Mouse (Mus musculus) intestine, embryonic 16.5 days (tissue): ENCODE results near the gene Qars. TPM values are rescaled to one million over a fixed set of nuclear protein-coding genes. Genes with fewer than 3 reads are reported as not detected.

Experiments used
- ATAC-seq: fragments of 200-750 bp; cut with Nextera tagmentation; 2 replicates; pipeline ENCODE4 v1.8.0; 2017; ENCODE audit warnings: moderate TSS enrichment, moderate library complexity
- H3K27ac ChIP-seq: fragments of 300-500 bp; sonication (generic); 2 replicates; pipeline ENCODE4 v1.5.1; 2014; ENCODE audit warnings: mild to moderate bottlenecking, low read length
- H3K27me3 ChIP-seq: fragments of 300-500 bp; sonication (generic); replicated peaks from 2 replicates; pipeline ENCODE4 v1.6.1; 2014; ENCODE audit warnings: low read length, control low read depth, mixed read lengths; ENCODE audit not compliant: control insufficient read depth, insufficient read depth
- H3K36me3 ChIP-seq: fragments of 300-500 bp; sonication (generic); 2 replicates; pipeline ENCODE4 v1.6.1; 2014; ENCODE audit warnings: low read length, control low read depth; ENCODE audit not compliant: control insufficient read depth, insufficient read depth
- H3K4me1 ChIP-seq: fragments of 300-500 bp; sonication (generic); 2 replicates; pipeline ENCODE4 v1.6.1; 2014; ENCODE audit warnings: low read length, control low read depth, mixed read lengths; ENCODE audit not compliant: control insufficient read depth, insufficient read depth
- H3K4me2 ChIP-seq: fragments of 300-500 bp; sonication (generic); 2 replicates; pipeline ENCODE4 v1.6.1; 2014; ENCODE audit warnings: low read depth, low read length, control low read depth
- H3K4me3 ChIP-seq: fragments of 300-500 bp; sonication (generic); 2 replicates; pipeline ENCODE4 v1.5.1; 2014; ENCODE audit warnings: mild to moderate bottlenecking, low read length
- H3K9ac ChIP-seq: fragments of 300-500 bp; sonication (generic); 2 replicates; pipeline ENCODE4 v1.6.1; 2014; ENCODE audit warnings: low read depth, low read length
- H3K9me3 ChIP-seq: fragments of 300-500 bp; sonication (generic); 2 replicates; pipeline ENCODE4 v1.6.1; 2016; ENCODE audit warnings: low read length, control low read depth; ENCODE audit not compliant: control insufficient read depth
- WGBS: fragments of 180-500 bp; shearing (Covaris S2); extraction: QIAGEN DNeasy Blood & Tissue Kit; methylation state at CpG from one replicate; pipeline ENCODE4 v1.1.7; 2014; 5-methylcytosine and 5-hydroxymethylcytosine counted together
- polyA plus RNA-seq: library from polyadenylated mRNA; unstranded; fragments of >200 nt; fragmentation: Nextera tagmentation; extraction: Ambion mirVana; gene quantifications from 2 replicates; pipeline ENCODE4 v1.2.1, GENCODE M21; 2015

Gene Qars
- 111 and 118 TPM in 2 replicates for polyA plus RNA-seq

DNA sequence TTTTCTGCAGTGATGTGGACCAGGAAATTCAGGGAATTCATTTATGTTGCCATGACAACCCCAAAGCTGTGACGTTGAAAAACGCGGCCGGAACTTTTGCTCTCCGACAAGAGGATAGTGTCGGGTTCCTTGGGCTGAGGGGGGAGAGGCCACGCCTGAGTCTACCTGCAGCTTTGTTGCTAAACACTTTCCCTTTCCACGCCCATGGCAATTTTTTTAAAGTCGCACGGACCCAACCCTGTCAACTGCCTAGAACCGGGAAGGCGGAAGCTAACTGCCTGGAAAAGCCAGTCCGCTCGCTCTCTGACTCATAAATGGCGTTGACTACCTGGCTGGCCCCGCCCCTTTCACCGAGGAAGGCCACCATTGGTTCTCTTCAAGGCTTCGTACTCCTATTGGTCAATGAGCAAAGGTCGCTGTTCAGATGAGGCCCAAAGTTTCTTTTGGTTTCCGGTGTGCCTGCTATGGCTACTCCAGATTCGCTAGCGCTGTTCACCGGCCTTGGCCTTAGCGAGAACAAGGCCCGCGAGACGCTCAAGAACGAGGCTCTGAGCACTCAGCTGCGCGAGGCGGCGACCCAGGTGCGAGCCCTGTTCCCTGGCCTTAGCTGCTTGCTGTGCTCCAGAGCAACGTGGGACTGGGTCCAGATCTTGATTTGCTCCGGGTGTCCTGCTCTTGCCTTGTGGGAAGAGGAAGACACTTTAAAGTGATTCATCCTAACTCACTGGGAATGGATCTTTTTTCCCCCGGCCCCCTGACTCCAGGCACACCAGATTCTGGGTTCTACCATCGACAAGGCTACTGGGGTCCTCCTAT lies at the start of gene Qars:
Gene Qars, plus strand, starts transcription at position 88 of the 816 bp plus-strand sequence.
- Histone ChIP-seq H3K9ac (peak within 1 kb of the TSS; percentile 80), H3K9me3 (no peaks in the 10 kb centered on the region), H3K4me2 (peak within 1 kb of the TSS; percentile 88), H3K4me1 (peaks cover 11% of the 10 kb centered on the region), H3K4me3 (peak within 1 kb of the TSS; percentile 79), H3K36me3 (peaks cover 14% of the 10 kb centered on the region), H3K27ac (peak within 1 kb of the TSS; percentile 86), H3K27me3 (no peaks in the 10 kb centered on the region)
- peak; percentile 98 for ATAC-seq
- WGBS, result under 1% methylated on average over 37 of the region's 37 CpGs

GRCm38 (mm10) chr9:108459939-108460318 lies 47.6 kb upstream of the Qars start:
- H3K4me3 ChIP-seq, result peak overlapping the region; percentile 81
- peak; percentile 4; the same call in 1 of the 2 replicates for ATAC-seq
- no peaks in the 10 kb centered on the region for H3K9me3 ChIP-seq
- peaks cover 19% of the 10 kb centered on the region for H3K4me1 ChIP-seq
- WGBS, result 91% methylated on average over 1 of the region's 1 CpGs
- H3K36me3 ChIP-seq, result peaks cover 14% of the 10 kb centered on the region
- peak overlapping the region; percentile 83 for H3K4me2 ChIP-seq
- peak overlapping the region; percentile 97 for H3K27ac ChIP-seq
- H3K9ac ChIP-seq, result 0 out of 2 replicates have a peak overlapping the region, but pooled peaks have one; percentile 22
- H3K27me3 ChIP-seq, result no peaks in the 10 kb centered on the region

DNA sequence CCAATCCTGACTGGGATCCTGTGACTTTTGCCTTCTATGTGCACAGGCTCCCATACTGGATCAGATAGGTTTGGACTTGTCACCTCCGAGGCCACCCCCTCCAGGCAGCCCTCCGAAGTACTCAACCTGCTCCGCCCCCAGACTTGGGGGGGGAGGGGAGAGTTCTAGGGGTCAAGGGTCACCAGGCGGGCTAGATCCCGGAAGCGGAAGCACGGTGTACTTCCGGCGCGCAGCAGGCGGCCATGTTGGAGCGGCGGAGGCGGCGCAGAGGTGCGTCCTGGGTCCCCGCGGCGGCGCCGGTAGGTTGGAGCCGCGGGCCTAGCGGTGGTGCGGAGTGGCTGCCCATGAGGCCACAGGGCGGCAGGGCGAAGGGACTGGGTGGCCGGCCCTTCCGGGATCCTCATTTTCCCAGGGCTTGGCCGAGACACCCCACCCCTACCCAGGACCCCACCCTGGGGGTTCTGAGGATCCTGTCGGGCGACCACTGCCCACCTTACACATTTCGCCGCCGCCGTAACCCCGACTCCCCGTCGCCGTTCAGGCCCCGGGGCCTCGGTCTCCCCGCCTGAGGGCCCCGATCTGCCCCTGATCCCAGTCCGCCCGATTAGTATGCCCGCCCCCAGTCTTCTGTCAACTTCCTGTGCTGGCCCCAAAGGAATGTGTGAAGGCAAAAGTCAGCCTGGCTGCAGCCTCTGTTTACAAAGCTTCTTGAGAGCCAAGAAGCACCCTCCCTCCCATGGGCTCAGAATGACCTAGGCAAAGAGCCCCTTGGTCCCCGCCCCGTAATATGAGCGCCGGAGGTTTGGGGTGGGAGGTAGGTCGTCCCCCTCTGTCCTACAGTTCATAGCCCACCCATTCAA lies 47.0 kb upstream of the Qars start, which contains the start of gene Ccdc71:
Gene Ccdc71, plus strand, starts transcription at position 209 of the 860 bp plus-strand sequence.
- WGBS, result under 1% methylated on average over 46 of the region's 52 CpGs
- Histone ChIP-seq H3K4me3 (peak within 1 kb of the TSS; percentile 81), H3K27ac (peak within 1 kb of the TSS; percentile 97), H3K4me1 (peaks cover 19% of the 10 kb centered on the region), H3K9ac (peak within 1 kb of the TSS; percentile 89), H3K27me3 (no peaks in the 10 kb centered on the region), H3K36me3 (peaks cover 14% of the 10 kb centered on the region), H3K4me2 (peak within 1 kb of the TSS; percentile 83), H3K9me3 (no peaks in the 10 kb centered on the region)
- peak; percentile 89 for ATAC-seq

DNA sequence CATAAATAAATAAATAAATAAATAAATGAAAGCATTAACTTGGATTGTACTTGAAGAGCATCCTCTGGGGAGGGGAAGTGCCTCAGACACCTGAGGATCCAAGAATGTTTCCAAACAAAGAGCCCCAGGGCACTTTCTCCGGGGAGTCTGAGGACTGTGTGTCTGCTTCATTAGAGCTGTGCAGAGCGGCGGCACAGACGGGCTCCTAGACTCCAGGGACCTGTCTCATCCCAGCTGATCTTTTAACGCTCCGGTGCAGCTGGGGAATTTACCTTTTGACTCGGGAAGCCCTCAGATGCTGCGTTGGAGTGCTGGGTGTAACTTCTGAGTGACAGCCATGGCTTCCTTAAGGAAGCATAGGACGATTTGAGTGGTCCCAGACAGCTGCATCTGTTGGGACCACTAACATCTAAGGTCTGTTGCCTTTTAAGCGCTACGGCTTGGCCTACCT lies 46.3 kb upstream of the Qars start, which contains the start of gene Klhdc8b:
Gene Klhdc8b, minus strand, starts transcription at position 401 of the 451 bp plus-strand sequence.
- Histone ChIP-seq H3K27ac (peak within 1 kb of the TSS; percentile 97), H3K4me3 (peak within 1 kb of the TSS; percentile 81), H3K27me3 (no peaks in the 10 kb centered on the region), H3K4me2 (peak within 1 kb of the TSS; percentile 83), H3K9me3 (no peaks in the 10 kb centered on the region), H3K36me3 (peaks cover 14% of the 10 kb centered on the region), H3K4me1 (peaks cover 19% of the 10 kb centered on the region), H3K9ac (peak within 1 kb of the TSS; percentile 89)
- peak; percentile 14 for ATAC-seq
- WGBS, result 16% methylated on average over 11 of the region's 11 CpGs

- Histone ChIP-seq H3K4me2 (peak overlapping the region; percentile 83), H3K36me3 (peaks cover 14% of the 10 kb centered on the region), H3K4me3 (peak overlapping the region; percentile 81), H3K27me3 (no peaks in the 10 kb centered on the region), H3K9ac (peak overlapping the region; percentile 89), H3K9me3 (no peaks in the 10 kb centered on the region), H3K4me1 (peaks cover 19% of the 10 kb centered on the region), H3K27ac (peak overlapping the region; percentile 97)
- 77% methylated on average over 5 of the region's 5 CpGs for WGBS
- ATAC-seq, result no peak
Measured at GRCm38 (mm10) chr9:108461675-108462074, 45.8 kb upstream of the Qars start.

GRCm38 (mm10) chr9:108462192-108462591 lies 45.3 kb upstream of the Qars start:
- Histone ChIP-seq H3K27me3 (no peaks in the 10 kb centered on the region), H3K4me2 (peak overlapping the region; percentile 23; the same call in 1 of the 2 replicates), H3K4me1 (peaks cover 19% of the 10 kb centered on the region), H3K27ac (peak overlapping the region; percentile 97), H3K9me3 (no peaks in the 10 kb centered on the region), H3K36me3 (peaks cover 14% of the 10 kb centered on the region), H3K9ac (peak overlapping the region; percentile 18), H3K4me3 (no peak overlapping the region)
- WGBS, result 49% methylated on average over 10 of the region's 10 CpGs
- ATAC-seq, result peak; percentile 43

DNA sequence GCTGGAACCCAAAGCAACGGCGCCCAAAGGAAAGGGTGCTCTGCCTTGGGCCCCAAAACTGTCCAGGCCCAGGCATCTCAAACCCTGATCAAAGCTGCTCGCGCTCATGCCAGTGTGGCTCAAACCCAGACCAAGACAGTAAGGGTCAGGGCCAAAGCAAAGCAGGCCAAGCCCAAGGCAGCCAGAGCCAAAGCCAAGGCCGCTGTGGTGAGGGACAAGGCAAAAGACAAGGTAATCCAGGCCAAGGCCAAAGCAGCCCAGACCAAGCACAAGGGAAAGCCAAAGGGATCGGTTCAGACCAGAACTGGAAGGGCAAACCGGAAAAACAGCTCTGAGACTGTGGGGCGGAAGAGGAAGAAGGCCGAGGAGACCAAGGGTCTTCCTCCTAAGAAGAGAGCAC lies 43.8 kb upstream of the Qars start:
- H3K36me3 ChIP-seq, result peaks cover 14% of the 10 kb centered on the region
- H3K4me2 ChIP-seq, result no peak overlapping the region
- ATAC-seq, result no peak
- no peaks in the 10 kb centered on the region for H3K9me3 ChIP-seq
- no peak overlapping the region for H3K4me3 ChIP-seq
- no peaks in the 10 kb centered on the region for H3K27me3 ChIP-seq
- 90% methylated on average over 9 of the region's 9 CpGs for WGBS
- H3K4me1 ChIP-seq, result peaks cover 19% of the 10 kb centered on the region
- 0 out of 2 replicates have a peak overlapping the region, but pooled peaks have one; percentile 5 for H3K27ac ChIP-seq
- H3K9ac ChIP-seq, result no peak overlapping the region

DNA sequence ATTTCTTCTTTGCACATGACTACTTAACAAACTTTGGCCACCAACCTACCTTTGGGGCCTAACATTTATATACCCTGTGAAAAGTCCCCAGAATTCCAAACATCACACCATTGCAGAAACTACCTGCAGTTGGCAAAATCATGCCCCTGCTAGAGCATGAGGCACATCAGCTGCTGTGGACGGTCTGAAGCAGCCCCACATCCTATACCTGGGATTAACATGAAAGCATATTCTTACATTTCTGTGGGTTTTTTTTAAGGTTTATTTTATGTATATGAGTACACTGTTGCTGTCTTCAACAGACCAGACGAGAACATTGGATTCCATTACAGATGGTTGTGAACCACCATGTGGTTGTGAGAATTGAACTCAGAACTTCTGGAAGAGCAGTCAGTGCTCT lies 41.3 kb upstream of the Qars start:
- no peak overlapping the region for H3K4me3 ChIP-seq
- no peak overlapping the region for H3K27ac ChIP-seq
- H3K4me1 ChIP-seq, result peaks cover 14% of the 10 kb centered on the region
- WGBS, result 95% methylated on average over 2 of the region's 2 CpGs
- H3K9me3 ChIP-seq, result no peaks in the 10 kb centered on the region
- H3K9ac ChIP-seq, result no peak overlapping the region
- H3K4me2 ChIP-seq, result no peak overlapping the region
- H3K36me3 ChIP-seq, result peaks cover 14% of the 10 kb centered on the region
- H3K27me3 ChIP-seq, result no peaks in the 10 kb centered on the region
- no peak for ATAC-seq

DNA sequence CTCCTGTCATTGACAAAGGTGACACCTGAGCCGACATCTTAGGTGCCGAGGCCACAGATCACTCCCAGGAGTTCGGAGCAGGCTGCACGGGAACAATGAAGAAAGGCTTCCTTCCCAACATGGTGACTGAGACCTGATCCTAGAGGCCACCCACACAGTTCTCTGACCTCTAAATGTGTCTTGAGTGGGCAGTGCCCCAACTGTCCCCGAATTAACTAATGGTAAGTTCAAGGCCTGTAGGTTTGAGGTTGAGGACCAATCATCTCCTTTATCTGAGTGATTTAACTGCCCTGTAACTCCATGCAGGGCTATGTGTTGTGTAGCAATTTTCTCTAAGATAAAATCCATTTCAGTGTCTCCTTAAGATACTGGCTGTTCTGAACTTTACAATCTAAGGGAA lies 38.1 kb upstream of the Qars start:
- H3K9me3 ChIP-seq, result no peaks in the 10 kb centered on the region
- no peaks in the 10 kb centered on the region for H3K36me3 ChIP-seq
- no peak overlapping the region for H3K4me3 ChIP-seq
- H3K27me3 ChIP-seq, result no peaks in the 10 kb centered on the region
- ATAC-seq, result no peak
- H3K4me2 ChIP-seq, result no peak overlapping the region
- WGBS, result 70% methylated on average over 5 of the region's 5 CpGs
- no peak overlapping the region; the same call in 1 of the 2 replicates for H3K27ac ChIP-seq
- no peaks in the 10 kb centered on the region for H3K4me1 ChIP-seq
- no peak overlapping the region for H3K9ac ChIP-seq
